Mouse (Mus musculus) regulatory T cell (primary cell): ENCODE data around the gene Theg.

Experiments
- in situ Hi-C: fragments of 300-600 bp; cut with MboI, MseI; formaldehyde crosslinking; loops from one replicate; pipeline ENCODE4 v1.15.1; 2025; ENCODE audit warnings: high pct_unique_total_duplicates

Theg gene

GRCm38 (mm10) chr10:79537271-79537670 is 49.9 kb downstream of the Theg start:
- in situ Hi-C loops = no loop called here

GRCm38 (mm10) chr10:79536461-79537080 is 50.6 kb downstream of the Theg start:
- in situ Hi-C loops = no loop called here

GRCm38 (mm10) chr10:79535431-79535830 is 51.7 kb downstream of the Theg start:
- in situ Hi-C loops = no loop called here

- in situ Hi-C loops = no loop called here
These were observed 52.7 kb downstream of the Theg start for GRCm38 (mm10) chr10:79534426-79534825.

- in situ Hi-C loops = no loop called here
These were observed 53.8 kb downstream of the Theg start, which contains the start of gene Plpp2 for GRCm38 (mm10) chr10:79533126-79533911. TSS of gene Plpp2 (minus strand) at chr10:79533796.

GRCm38 (mm10) chr10:79532678-79533077 is 54.5 kb downstream of the Theg start:
- in situ Hi-C loops = no loop called here

- in situ Hi-C loops = no loop called here
These were observed 55.5 kb downstream of the Theg start for GRCm38 (mm10) chr10:79531593-79531992.

GRCm38 (mm10) chr10:79530721-79531120 is 56.4 kb downstream of the Theg start:
- in situ Hi-C loops = no loop called here

- in situ Hi-C loops = no loop called here
These were observed 56.9 kb downstream of the Theg start for GRCm38 (mm10) chr10:79530241-79530640.

- in situ Hi-C loops = no loop called here
These were observed 59.0 kb downstream of the Theg start for GRCm38 (mm10) chr10:79528081-79528480.

GRCm38 (mm10) chr10:79527453-79527845 is 59.7 kb downstream of the Theg start:
- in situ Hi-C loops = no loop called here

GRCm38 (mm10) chr10:79526661-79527452 is 60.3 kb downstream of the Theg start:
- in situ Hi-C loops = no loop called here
